Mouse (Mus musculus): ENCODE data around the gene Cdk15.

The Cdk15 gene

GRCm38 (mm10) chr1:59326854-59327395 lies 70.2 kb downstream of the Cdk15 start:
- DNase-seq (ENCODE audit: low spot score in 2 of 2), result no peak

GRCm38 (mm10) chr1:59332737-59333385 lies 76.2 kb downstream of the Cdk15 start:
- no peak for DNase-seq (ENCODE audit: low spot score in 2 of 2)

GRCm38 (mm10) chr1:59333386-59333759 lies 76.7 kb downstream of the Cdk15 start:
- DNase-seq (ENCODE audit: low spot score in 2 of 2), result no peak

- no peak for DNase-seq (ENCODE audit: low spot score in 2 of 2)
These were observed 77.3 kb downstream of the Cdk15 start for GRCm38 (mm10) chr1:59333860-59334561.

- DNase-seq (ENCODE audit: low spot score in 2 of 2), result no peak
These were observed 77.8 kb downstream of the Cdk15 start for GRCm38 (mm10) chr1:59334562-59334890.

- DNase-seq (ENCODE audit: low spot score in 2 of 2), result no peak
These were observed 79.5 kb downstream of the Cdk15 start for GRCm38 (mm10) chr1:59336256-59336655.

GRCm38 (mm10) chr1:59340814-59341588 lies 84.3 kb downstream of the Cdk15 start:
- no peak for DNase-seq (ENCODE audit: low spot score in 2 of 2)

- DNase-seq (ENCODE audit: low spot score in 2 of 2), result no peak
These were observed 85.0 kb downstream of the Cdk15 start for GRCm38 (mm10) chr1:59341697-59342096.

- DNase-seq (ENCODE audit: low spot score in 2 of 2), result no peak
These were observed 85.4 kb downstream of the Cdk15 start for GRCm38 (mm10) chr1:59342146-59342545.

GRCm38 (mm10) chr1:59352706-59353105 lies 96.0 kb downstream of the Cdk15 start:
- no peak for DNase-seq (ENCODE audit: low spot score in 2 of 2)

GRCm38 (mm10) chr1:59355440-59355839 lies 98.7 kb downstream of the Cdk15 start:
- no peak for DNase-seq (ENCODE audit: low spot score in 2 of 2)

- DNase-seq (ENCODE audit: low spot score in 2 of 2), result no peak
These were observed 102.4 kb downstream of the Cdk15 start for GRCm38 (mm10) chr1:59359136-59359535.

- DNase-seq (ENCODE audit: low spot score in 2 of 2), result no peak
These were observed 104.1 kb downstream of the Cdk15 start for GRCm38 (mm10) chr1:59360834-59361233.

- no peak for DNase-seq (ENCODE audit: low spot score in 2 of 2)
These were observed 104.8 kb downstream of the Cdk15 start for GRCm38 (mm10) chr1:59361460-59361859.

- no peak for DNase-seq (ENCODE audit: low spot score in 2 of 2)
These were observed 105.3 kb downstream of the Cdk15 start for GRCm38 (mm10) chr1:59361966-59362365.

- no peak for DNase-seq (ENCODE audit: low spot score in 2 of 2)
These were observed 107.8 kb downstream of the Cdk15 start for GRCm38 (mm10) chr1:59364463-59365040.

- no peak for DNase-seq (ENCODE audit: low spot score in 2 of 2)
These were observed 111.4 kb downstream of the Cdk15 start for GRCm38 (mm10) chr1:59367928-59368648.

GRCm38 (mm10) chr1:59368649-59369319 lies 112.1 kb downstream of the Cdk15 start:
- no peak for DNase-seq (ENCODE audit: low spot score in 2 of 2)

GRCm38 (mm10) chr1:59369320-59369685 lies 112.6 kb downstream of the Cdk15 start:
- no peak for DNase-seq (ENCODE audit: low spot score in 2 of 2)

GRCm38 (mm10) chr1:59370355-59370950 lies 113.7 kb downstream of the Cdk15 start:
- no peak for DNase-seq (ENCODE audit: low spot score in 2 of 2)
